Mouse (Mus musculus): ENCODE results near the gene Gm1330. TPM values are rescaled to one million over a fixed set of nuclear protein-coding genes. Genes with fewer than 3 reads are reported as not detected.
"Not testable (repeated sequence)": the region's sequence is repeated elsewhere in the genome, so short reads cannot be mapped to it uniquely, and the experiment has no call there.

Gene Gm1330
- not detected for total RNA-seq (2021)
- long read RNA-seq, experiment 1 = 0 reads
- long read RNA-seq, experiment 2 = 0 reads

- no peak for DNase-seq (ENCODE audit: low spot score in 2 of 2)
Observed at GRCm38 (mm10) chr2:149003151-149003550, at the start of gene Gm1330. Gm1330 (minus strand) TSS chr2:149003251.

- not testable (repeated sequence) for DNase-seq (ENCODE audit: low spot score in 2 of 2)
Observed at GRCm38 (mm10) chr2:149017137-149017536, 14.1 kb upstream of the Gm1330 start, which contains the start of gene Gm10750. Gm10750 (minus strand) TSS chr2:149017237.

GRCm38 (mm10) chr2:149004826-149005225 lies 1.8 kb upstream of the Gm1330 start:
- DNase-seq (ENCODE audit: low spot score in 2 of 2) = no peak

GRCm38 (mm10) chr2:148995133-148995532 lies 7.9 kb downstream of the Gm1330 start:
- no peak for DNase-seq (ENCODE audit: low spot score in 2 of 2)

Other genes starting within 250 kb of the Gm1330 start
- gene Cst11, start 231.8 kb downstream of the Gm1330 start, total RNA-seq (2021) = not detected
- gene 8030411F24Rik, start 221.2 kb downstream of the Gm1330 start, total RNA-seq (2021) = not detected
- gene Cst12, start 213.9 kb downstream of the Gm1330 start, total RNA-seq (2021) = under 1 TPM in 1 of 2 experiments, not detected in 1; 0.62 TPM
- 100 to 1,000 TPM; 167 to 183 TPM for gene Cst8, start 204.5 kb downstream of the Gm1330 start, total RNA-seq (2021)
- gene Cst13, start 183.2 kb downstream of the Gm1330 start, total RNA-seq (2021) = under 1 TPM in 1 of 2 experiments, not detected in 1; 0.42 TPM
- gene Cst9, start 168.1 kb downstream of the Gm1330 start, total RNA-seq (2021) = not detected
- 1 to 10 TPM; 1.6 to 2.0 TPM for gene 9230104L09Rik, start 138.2 kb downstream of the Gm1330 start, total RNA-seq (2021)
- 100 to 1,000 TPM; 558 to 614 TPM for gene Cst3, start 127.6 kb downstream of the Gm1330 start, total RNA-seq (2021)
- not detected for gene Gm10750, start 14.0 kb upstream of the Gm1330 start, total RNA-seq (2021)

Measured in adrenal gland, postnatal 4 days (tissue).